Mouse (Mus musculus) testis, adult 2 months (tissue): Measurements from ENCODE around the gene Col4a1. TPM values are rescaled to one million over a fixed set of nuclear protein-coding genes. Genes with fewer than 3 reads are reported as not detected.

ENCODE experiments used
- H3K27ac ChIP-seq: fragments of 200-500 bp; 2 replicates; pipeline ENCODE4 v1.5.1; 2012; ENCODE audit warnings: low read depth, low read length; ENCODE audit not compliant: control insufficient read depth, insufficient read depth
- H3K27me3 ChIP-seq: fragments of 200-500 bp; 2 replicates; pipeline ENCODE4 v1.6.1; 2012; ENCODE audit warnings: mild to moderate bottlenecking, low read length, moderate library complexity; ENCODE audit not compliant: control insufficient read depth, insufficient read depth
- H3K36me3 ChIP-seq: fragments of 200-500 bp; 2 replicates; pipeline ENCODE4 v1.6.1; 2012; ENCODE audit warnings: mild to moderate bottlenecking, low read length; ENCODE audit not compliant: control insufficient read depth, insufficient read depth
- H3K4me1 ChIP-seq: fragments of 200-500 bp; 2 replicates; pipeline ENCODE4 v1.6.1; 2012; ENCODE audit warnings: low read length; ENCODE audit not compliant: control insufficient read depth, insufficient read depth
- H3K4me3 ChIP-seq: fragments of 200-500 bp; 2 replicates; pipeline ENCODE4 v1.5.1; 2012; ENCODE audit warnings: low read depth, mild to moderate bottlenecking, low read length, moderate library complexity, mixed read lengths; ENCODE audit not compliant: control insufficient read depth
- CTCF ChIP-seq: fragments of 200-500 bp; IDR thresholded peaks from 2 replicates; pipeline ENCODE4 v1.5.1; 2012; ENCODE audit warnings: low read depth, mild to moderate bottlenecking, inconsistent platforms, low read length, moderate library complexity; ENCODE audit not compliant: control insufficient read depth, insufficient read depth, insufficient replicate concordance
- POLR2A ChIP-seq: fragments of 200-500 bp; IDR thresholded peaks from 2 replicates; pipeline ENCODE4 v1.6.1; 2012; ENCODE audit warnings: low read depth, mild to moderate bottlenecking, inconsistent platforms, low read length, moderate library complexity; ENCODE audit not compliant: control insufficient read depth
- polyA plus RNA-seq: library from polyadenylated mRNA; depleted of rRNA; stranded (reverse); fragments of >200 nt; gene quantifications from 2 replicates; pipeline ENCODE4 v1.2.3, GENCODE M21; 2012

Gene Col4a1
- polyA plus RNA-seq, 1 experiment, result 18.8 TPM

DNA sequence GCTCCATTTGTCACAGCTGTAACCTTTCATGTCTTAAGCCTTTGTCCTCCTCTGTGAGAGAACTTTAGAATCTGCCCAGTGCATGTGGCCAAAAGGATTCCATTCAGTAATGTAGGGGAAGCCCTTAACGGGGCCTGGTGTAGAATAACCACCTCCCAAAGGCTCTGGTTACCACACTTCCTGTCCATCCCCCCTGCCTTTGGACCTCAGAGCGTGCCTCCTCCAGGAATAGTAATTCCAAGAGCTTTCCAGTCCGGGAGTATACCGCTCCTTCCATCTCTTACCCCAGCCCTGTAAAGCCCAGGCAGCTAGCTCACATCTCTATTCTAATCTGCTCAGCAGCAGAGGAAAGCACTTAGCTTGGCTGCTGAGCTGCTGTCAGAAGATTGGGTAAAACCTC is 14.7 kb upstream of the Col4a1 start:
- Histone ChIP-seq H3K4me1 (no peaks in the 10 kb centered on the region), H3K27me3 (no peaks in the 10 kb centered on the region), H3K36me3 (no peaks in the 10 kb centered on the region), H3K27ac (no peak overlapping the region), H3K4me3 (no peak overlapping the region)
- TF ChIP-seq POLR2A (no peak), CTCF (no peak)

- no peaks in the 10 kb centered on the region for H3K4me1 ChIP-seq
These were observed 12.3 kb upstream of the Col4a1 start for GRCm38 (mm10) chr8:11324801-11325395.

DNA sequence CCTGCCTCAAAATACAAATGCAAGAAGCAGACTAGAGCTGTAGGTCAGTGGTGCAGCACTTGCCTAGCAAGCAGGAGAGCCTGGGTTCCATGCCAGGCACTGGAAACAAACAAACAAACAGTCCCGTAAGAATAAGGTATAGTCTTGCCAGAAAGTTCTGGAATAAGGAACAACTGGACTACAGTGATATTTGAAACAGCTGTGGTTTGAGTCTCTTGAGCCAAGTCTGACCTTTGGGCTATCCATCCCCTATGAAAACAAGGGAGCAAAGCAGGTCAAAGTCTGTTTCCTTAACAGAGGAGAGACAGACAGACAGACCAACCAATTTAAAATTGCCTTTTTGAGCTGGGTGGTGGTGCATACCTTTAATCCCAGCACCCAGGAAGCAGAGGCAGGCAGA is 11.1 kb upstream of the Col4a1 start:
- Histone ChIP-seq H3K4me1 (no peaks in the 10 kb centered on the region), H3K27ac (no peak overlapping the region), H3K27me3 (no peaks in the 10 kb centered on the region), H3K36me3 (no peaks in the 10 kb centered on the region), H3K4me3 (no peak overlapping the region)
- TF ChIP-seq CTCF (no peak), POLR2A (no peak)

More at GRCm38 (mm10) chr8:11324801-11325395, 12.3 kb upstream of the Col4a1 start:
- Histone ChIP-seq H3K36me3 (no peaks in the 10 kb centered on the region), H3K27me3 (no peaks in the 10 kb centered on the region), H3K27ac (no peak overlapping the region), H3K4me3 (no peak overlapping the region)
- TF ChIP-seq CTCF (no peak), POLR2A (no peak)

- no peaks in the 10 kb centered on the region for H3K36me3 ChIP-seq
- no peaks in the 10 kb centered on the region for H3K27me3 ChIP-seq
- no peaks in the 10 kb centered on the region for H3K4me1 ChIP-seq
- no peak for TF ChIP-seq POLR2A
- no peak for TF ChIP-seq CTCF
- no peak overlapping the region for H3K4me3 ChIP-seq
- H3K27ac ChIP-seq, result no peak overlapping the region
These were observed 10.3 kb upstream of the Col4a1 start for GRCm38 (mm10) chr8:11322724-11323585.

GRCm38 (mm10) chr8:11321841-11322240 is 9.2 kb upstream of the Col4a1 start:
- H3K36me3 ChIP-seq, result no peaks in the 10 kb centered on the region
- no peaks in the 10 kb centered on the region for H3K4me1 ChIP-seq
- H3K27me3 ChIP-seq, result no peaks in the 10 kb centered on the region
- no peak overlapping the region for H3K4me3 ChIP-seq
- no peak overlapping the region for H3K27ac ChIP-seq
- no peak for TF ChIP-seq POLR2A
- TF ChIP-seq CTCF, result no peak

DNA sequence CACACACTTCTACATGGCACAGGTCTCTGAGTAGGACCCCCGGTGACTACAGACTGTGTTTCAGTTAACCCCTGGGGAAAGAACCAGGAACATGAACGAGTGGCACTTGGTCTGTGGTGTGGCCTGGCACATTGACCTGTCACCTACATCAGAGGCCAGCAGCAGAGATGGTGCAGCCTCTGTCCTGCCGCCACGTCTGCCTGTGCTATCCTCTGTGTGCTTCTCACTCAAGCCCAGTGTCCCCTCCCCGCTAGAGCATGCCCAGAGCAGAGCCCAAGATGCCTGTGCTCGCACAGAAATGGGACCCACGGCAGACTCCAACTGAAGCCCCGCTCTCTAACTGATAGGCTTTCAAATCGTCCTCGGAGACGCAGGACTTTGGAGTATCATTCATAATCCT is 6.8 kb upstream of the Col4a1 start:
- no peaks in the 10 kb centered on the region for H3K27me3 ChIP-seq
- no peak for TF ChIP-seq POLR2A
- TF ChIP-seq CTCF, result no peak
- no peaks in the 10 kb centered on the region for H3K4me1 ChIP-seq
- H3K4me3 ChIP-seq, result no peak overlapping the region
- H3K27ac ChIP-seq, result no peak overlapping the region
- H3K36me3 ChIP-seq, result no peaks in the 10 kb centered on the region

DNA sequence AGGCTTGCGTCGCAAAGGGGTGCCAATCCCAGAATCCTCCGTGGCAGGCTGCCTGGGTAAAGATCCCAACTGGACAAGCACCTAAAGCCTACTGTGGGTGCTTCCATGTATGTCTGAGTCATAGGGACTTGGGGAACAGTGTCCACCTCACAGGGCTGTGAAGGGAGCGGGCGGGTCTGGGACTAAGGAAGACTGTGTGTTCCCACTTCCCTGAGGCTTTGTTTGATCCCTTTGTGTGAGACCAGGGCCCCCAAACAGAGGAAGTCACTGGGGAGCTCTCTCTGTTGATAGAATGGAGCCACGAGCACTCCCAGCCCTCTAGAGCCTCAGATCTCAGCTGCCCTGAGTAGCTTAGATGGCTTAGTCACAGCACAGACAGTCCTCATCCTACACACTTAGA is 3.5 kb upstream of the Col4a1 start:
- TF ChIP-seq CTCF (no peak), POLR2A (no peak)
- Histone ChIP-seq H3K36me3 (no peaks in the 10 kb centered on the region), H3K27ac (no peak overlapping the region), H3K27me3 (no peaks in the 10 kb centered on the region), H3K4me3 (no peak overlapping the region), H3K4me1 (peaks cover 13% of the 10 kb centered on the region)
